Mouse (Mus musculus): ENCODE results near the gene Wdr63.

DNA sequence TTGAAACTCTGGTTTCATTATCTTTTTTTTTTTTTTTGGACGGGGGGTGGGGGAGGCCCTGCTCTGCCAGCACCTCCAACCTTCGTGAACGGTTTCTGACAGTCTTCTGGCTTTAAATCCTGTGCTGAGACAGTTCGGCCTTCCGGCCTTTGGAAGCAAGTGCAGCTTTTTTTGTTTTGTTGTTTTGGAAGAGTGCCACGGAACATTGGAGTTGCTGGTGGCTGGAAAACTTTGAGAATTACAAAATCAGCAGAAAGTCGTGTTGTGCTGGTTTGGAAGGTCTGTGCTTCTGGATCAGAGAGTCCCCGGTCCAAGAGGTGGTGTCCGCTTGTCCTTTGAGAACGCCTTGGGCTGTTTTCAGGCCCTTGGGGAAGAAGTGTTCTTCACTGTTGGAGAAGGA, 115.1 kb downstream of the Wdr63 start:
- TF ChIP-seq CTCF (IDR thresholded peaks at IDR 0.05; ENCODE audit: control insufficient read depth, insufficient read depth, insufficient replicate concordance, low read depth, low read length) (no peak), POLR2A (IDR thresholded peaks at IDR 0.05; ENCODE audit: control insufficient read depth, low read depth, low read length) (no peak)

Measured in testis, adult 2 months (tissue).